Mouse (Mus musculus): ENCODE measurements around the gene Rln3.
A peak's percentile ranks its signal among the peaks of the same experiment; 100 is the strongest.

Rln3 gene

GRCm38 (mm10) chr8:84044900-84045299 is at the start of gene Rln3:
Gene Rln3, minus strand, starts transcription at chr8:84045000.
- no peak for DNase-seq (ENCODE audit: low read depth)

GRCm38 (mm10) chr8:84090585-84090984 is 45.8 kb upstream of the Rln3 start:
- DNase-seq (ENCODE audit: low read depth), result no peak

DNA sequence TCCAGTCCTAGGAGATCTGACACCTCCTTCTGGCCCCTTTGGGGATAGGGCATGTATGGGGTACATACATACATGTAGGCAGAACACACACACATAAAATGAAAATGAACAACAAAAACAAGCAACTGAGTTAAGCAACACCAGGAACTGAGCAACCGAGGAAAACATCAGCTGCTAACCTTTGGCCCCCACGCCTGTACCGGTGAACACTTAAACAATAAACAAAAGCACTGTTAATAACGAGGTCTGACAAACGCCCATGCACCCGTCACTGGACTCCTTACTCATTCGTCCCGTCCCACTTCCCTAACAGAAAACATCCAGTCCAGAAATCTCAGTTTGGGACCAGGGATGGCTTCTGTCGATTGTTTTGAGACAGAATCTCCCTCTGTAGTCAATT is 44.5 kb upstream of the Rln3 start:
- DNase-seq (ENCODE audit: low read depth), result no peak

GRCm38 (mm10) chr8:84087821-84088220 is 43.0 kb upstream of the Rln3 start:
- no peak for DNase-seq (ENCODE audit: low read depth)

DNA sequence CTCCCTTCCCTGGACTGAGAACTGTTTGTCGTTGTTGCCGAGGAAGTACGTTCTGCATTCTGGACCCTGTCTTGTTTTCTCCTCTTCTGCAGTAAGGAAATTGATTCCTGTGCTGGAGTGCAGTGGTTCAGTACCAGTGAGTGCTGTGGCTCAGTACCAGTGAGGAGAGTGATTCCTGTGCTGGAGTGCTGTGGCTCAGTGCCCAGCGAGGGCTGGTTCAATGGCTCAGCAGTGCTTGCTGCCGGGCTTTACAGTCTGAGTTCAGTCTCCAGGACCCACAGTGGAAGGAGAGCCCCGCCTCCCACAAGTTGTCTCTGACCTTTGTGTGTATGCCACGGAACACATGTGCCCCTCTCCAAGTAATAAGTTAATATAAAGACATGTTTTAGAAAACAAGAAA is 42.4 kb upstream of the Rln3 start:
- DNase-seq (ENCODE audit: low read depth), result no peak

GRCm38 (mm10) chr8:84084341-84085115 is 39.7 kb upstream of the Rln3 start:
- no peak for DNase-seq (ENCODE audit: low read depth)

DNA sequence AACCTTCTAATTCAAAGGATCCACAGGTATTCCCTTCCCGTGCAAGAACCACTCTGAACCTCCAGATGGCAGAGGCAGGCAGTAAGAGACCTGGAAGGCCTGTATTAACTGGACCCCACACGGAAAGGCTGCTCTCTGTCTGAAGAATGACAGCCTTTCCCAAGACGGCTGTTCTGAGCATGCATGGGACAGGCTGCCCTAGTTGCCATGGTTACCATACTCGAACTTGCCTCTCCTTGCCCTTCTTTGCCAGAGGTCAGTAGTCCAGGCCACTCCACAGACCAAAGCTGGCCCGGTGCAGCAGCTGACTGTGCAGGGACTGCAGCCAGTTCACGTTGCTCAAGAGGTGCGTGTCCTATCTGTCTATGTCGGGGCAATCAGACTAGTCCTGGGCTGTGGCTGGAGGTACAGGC is 39.0 kb upstream of the Rln3 start:
- no peak for DNase-seq (ENCODE audit: low read depth)

DNA sequence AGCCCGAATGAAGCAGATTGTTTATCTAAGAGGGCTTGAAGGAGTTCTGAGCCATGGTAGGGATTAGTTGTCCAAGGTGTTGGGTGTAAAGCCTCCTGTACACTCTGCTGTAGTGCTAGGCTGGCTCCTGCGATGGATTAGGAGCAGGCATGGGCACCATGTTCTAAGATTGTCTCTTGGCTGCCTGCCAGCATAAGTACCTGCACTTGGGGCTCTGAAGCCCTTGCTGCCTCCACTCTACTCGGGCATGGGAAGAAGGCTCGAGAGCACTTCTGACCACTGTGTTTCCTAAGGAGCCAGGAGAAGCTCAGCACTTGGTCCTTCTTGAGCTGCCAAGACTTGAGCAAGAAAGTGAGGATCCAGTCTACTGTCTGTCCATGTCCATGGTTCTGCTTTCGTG is 34.4 kb upstream of the Rln3 start:
- DNase-seq (ENCODE audit: low read depth), result no peak

DNA sequence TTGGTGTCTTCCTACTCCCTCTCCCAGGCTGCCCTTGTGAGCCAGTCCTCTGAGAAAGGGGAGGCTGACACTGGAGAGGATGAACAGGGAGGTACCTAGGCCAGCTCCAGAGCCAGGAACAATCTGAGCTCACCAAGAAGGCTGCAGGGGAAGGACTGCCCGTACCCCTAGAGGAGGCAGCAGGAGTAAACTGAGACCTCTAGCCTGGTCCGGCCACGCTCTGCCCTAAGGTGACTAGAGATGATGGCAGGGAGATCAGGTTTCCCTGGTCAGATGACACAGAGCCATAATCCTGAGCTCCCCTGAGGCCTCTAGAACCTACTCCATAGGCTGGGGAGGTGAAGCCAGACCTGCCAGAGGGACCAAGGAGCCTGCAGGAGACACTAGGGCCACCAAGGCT is 32.0 kb upstream of the Rln3 start:
- no peak for DNase-seq (ENCODE audit: low read depth)

DNA sequence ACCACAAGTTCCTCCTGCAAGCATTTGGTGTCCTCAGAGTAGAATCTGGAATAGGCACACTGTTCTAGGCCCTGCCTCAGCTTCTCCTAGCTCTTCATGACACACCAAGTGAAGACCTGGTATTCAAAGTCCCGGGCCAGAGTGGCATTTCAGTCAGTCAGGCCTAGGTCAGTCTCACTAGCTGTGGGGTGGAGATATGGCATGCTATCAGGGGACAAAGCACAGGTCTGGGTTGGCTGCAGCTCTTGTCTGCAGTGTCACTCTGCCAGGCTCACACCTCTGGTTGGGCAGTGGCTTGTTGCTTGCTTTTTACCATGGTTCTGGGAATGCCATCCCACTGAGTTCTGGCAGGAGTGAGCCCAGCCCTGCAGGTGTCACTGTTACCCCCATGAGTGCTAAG is 31.6 kb upstream of the Rln3 start:
- no peak for DNase-seq (ENCODE audit: low read depth)

GRCm38 (mm10) chr8:84073230-84073976 is 28.6 kb upstream of the Rln3 start:
- DNase-seq (ENCODE audit: low read depth), result peak; percentile 92

GRCm38 (mm10) chr8:84072321-84072720 is 27.5 kb upstream of the Rln3 start:
- DNase-seq (ENCODE audit: low read depth), result no peak

DNA sequence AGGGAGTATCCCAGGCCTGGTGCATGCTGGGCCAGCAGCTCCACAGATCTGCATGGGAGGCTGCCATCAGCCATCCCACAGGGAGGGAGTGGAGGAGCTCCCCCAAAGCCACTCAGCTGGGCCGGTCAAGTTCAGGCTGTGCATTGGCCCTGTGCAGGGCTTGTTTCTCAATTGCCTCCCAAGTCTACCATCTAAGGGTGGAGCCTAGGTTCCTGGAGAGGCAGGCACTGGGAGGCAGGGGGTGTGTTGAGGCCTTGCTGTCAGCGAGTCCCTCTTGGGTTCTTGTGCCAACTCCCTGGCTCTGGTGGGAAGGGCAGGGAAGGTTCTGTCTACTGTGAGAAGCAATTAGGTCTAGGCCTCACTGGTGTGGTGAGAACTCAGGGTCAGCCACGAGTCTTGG is 27.1 kb upstream of the Rln3 start:
- DNase-seq (ENCODE audit: low read depth), result no peak

- DNase-seq (ENCODE audit: low read depth), result no peak
These were observed 25.9 kb upstream of the Rln3 start for GRCm38 (mm10) chr8:84070667-84071066.

DNA sequence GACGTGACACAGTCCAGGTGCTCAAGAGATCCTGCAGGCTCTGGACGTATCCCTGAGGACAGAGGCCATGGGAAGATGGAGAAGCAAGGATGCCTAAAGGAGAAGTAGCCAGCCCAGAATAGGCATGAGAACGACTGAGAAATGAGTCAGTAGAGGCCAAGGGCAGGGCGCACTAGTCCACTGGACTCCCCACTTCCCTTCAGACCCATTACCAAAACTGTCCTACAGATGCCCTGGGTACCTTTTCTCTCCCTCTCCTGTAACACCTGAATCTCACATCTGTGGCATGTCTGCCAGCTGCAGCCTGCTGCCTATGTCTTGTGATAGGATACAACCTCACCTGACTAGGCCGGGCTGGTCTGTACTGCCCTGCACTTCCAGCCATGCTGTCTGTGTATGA is 25.4 kb upstream of the Rln3 start:
- DNase-seq (ENCODE audit: low read depth), result no peak

- DNase-seq (ENCODE audit: low read depth), result no peak
These were observed 24.9 kb upstream of the Rln3 start for GRCm38 (mm10) chr8:84069750-84070149.

DNA sequence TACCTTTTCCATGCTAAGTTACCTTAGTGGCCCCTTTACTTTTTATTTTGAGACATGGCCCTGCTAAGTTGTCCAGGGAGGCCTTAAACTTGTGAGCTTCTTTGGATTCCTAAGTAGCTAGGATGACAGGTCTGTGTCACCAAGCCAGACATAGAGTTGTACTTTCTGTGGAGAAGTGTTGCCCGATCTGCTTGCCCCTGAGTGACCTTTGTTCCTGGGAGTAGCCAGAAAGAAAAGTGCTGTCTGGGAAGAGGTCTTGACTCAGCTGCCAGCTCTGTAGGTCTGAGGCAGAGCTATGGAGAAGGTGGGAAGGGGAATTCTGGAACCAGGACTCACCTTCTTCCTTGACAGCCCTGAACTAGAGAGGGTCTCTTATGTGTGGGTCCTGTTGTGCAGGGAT is 24.4 kb upstream of the Rln3 start:
- no peak for DNase-seq (ENCODE audit: low read depth)

DNA sequence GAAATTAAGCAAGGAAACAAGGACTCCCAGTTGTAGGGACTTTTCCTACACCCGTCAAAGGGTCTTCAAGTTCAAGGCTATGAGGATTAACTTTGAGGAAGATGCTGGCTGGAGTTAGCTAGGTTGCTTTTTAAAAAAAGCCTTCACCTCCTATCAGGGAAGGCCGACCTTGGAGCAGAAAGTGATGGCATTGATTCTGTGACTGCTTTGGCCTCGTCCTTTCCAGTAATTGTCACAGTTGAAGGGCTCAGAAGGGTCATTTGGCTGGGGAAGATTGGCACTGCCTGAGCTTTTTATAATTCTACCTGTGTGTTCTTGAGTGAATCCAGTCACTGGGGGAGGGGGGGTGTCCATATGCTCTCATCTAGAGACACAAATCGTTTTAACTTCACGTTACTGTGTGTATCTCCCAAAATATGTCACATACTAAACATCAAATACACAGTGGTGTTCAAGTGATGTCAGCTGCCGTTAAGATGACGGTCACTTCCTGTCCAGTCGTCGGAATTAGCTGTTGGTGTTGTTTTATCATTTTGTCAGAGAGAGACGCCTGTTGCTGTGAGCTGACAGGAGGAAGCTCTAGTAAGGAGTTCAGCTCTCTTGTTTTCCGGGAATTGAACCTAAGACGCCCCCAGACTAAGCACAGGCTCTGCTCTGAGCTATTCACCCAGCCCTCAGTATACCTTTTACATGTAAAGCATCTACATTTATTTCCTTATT is 23.7 kb upstream of the Rln3 start:
- DNase-seq (ENCODE audit: low read depth), result peak; percentile 56

DNA sequence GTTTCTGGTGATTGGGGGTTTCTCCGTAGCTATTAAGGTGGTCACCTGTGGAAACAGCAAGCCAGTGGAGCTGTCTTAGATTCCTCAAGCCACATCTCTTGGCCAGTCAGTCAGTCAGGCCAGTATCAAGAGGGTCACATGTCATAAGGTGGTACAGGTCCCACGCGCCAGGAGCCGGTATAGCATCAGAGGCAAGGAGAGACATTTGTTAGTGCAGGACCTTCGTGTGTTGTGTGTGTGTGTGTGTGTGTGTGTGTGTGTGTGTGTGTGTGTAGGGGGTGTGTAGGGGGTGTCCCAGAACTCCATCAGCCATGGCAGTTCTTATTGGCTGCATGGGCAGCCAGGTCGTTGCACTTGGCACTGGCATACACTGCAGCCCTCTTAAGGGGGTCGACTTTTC is 23.1 kb upstream of the Rln3 start:
- no peak for DNase-seq (ENCODE audit: low read depth)

GRCm38 (mm10) chr8:84067047-84067573 is 22.3 kb upstream of the Rln3 start:
- peak; percentile 97 for DNase-seq (ENCODE audit: low read depth)

DNA sequence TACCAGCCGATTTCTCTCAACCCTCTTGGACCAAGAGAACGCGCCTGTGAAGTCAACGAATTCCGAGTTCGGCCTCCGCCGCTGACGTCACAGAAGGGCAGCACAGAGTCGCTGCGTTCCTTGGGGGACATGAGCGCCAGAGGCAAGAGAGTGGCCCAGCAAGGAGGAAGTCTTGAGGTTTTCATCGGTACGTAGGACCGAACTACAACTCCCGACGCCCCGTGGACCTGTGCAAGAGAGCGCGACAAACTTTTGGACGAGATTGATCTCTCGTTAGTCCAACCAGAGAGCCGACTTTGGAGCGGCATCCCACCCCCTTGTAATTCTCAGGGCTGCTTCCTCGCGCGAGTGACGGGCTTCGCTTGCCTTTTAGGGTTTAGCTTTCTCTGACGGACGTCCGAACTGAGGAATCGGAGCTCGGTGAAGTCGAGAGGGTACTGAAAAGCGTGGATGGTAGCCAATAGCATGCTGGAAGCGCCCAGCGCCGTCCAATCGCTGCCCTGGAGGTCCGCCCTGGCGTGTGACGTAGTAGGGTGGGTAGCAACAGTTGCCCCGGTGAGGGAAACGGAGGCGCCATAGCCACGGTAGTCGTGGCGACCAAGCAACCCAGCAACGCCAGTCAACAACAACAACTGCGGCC is 21.6 kb upstream of the Rln3 start, which contains the start of gene Rfx1:
Gene Rfx1, plus strand, starts transcription at position 544 of the 640 bp plus-strand sequence.
- peak; percentile 100 for DNase-seq (ENCODE audit: low read depth)

DNA sequence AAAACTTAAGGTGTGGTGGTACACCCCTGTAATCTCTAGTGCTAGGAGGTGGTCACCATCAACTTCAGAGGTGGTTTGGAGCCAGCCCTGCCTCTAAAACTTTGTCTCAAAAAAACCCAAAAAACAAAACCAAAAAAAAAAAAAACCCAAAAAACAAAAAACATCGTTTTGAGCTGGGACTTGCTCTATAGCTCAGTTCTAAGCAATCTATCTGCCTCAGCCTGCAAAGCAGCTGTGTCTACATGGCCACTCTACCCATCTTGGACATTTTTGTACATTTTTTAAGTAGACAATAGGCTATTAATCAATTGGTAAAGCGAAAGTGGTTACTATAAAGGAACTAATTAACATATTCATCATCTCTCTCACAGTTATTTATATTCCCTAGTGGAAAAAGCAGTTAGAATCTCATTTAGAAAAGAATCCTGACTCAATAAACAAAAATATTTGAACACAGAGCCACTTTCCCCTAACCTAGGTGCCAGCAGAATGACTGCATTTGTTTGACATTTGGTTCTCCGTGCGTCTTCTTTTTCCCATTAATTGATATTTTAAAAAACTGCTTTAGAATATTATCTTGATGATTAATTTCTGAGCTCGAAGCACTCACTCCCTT is 20.8 kb upstream of the Rln3 start:
- peak; percentile 63 for DNase-seq (ENCODE audit: low read depth)
